Mouse (Mus musculus) erythroblast, embryonic 14.5 days (primary cell): ENCODE data around the gene Cst13.

Source experiments
- GATA1 ChIP-seq: IDR thresholded peaks from 2 replicates; pipeline ENCODE4 v1.6.1; 2012; ENCODE audit warnings: low read length, inconsistent platforms, mixed read lengths
- TAL1 ChIP-seq: IDR thresholded peaks from 3 replicates; pipeline ENCODE4 v1.6.1; 2012; ENCODE audit warnings: low read length, inconsistent platforms, mixed read lengths

DNA sequence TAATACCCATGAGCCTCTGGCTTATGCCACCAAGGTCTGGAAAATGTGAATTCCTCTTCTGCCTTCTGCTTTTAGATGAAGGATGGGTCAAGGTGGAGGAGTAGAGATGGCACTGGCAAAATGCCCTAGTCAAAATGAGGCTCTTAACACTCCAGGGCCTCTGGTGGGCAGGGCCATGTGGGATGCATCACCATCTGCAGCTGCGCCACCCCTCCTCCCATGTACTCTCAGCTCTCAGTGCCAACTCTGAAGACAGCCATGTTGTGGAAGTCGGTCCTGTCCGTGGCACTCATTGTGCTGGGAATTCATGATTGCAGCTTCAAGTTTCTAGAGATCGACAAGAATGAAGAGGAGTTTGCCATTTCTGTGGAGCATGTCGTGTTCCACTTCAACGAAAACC lies 30.7 kb upstream of the Cst13 start, which contains the start of gene Cst12:
- TF ChIP-seq TAL1 (no peak), GATA1 (no peak)
